8 mouse cellular contexts compared by ENCODE assay signal in the genomic region with DNA sequence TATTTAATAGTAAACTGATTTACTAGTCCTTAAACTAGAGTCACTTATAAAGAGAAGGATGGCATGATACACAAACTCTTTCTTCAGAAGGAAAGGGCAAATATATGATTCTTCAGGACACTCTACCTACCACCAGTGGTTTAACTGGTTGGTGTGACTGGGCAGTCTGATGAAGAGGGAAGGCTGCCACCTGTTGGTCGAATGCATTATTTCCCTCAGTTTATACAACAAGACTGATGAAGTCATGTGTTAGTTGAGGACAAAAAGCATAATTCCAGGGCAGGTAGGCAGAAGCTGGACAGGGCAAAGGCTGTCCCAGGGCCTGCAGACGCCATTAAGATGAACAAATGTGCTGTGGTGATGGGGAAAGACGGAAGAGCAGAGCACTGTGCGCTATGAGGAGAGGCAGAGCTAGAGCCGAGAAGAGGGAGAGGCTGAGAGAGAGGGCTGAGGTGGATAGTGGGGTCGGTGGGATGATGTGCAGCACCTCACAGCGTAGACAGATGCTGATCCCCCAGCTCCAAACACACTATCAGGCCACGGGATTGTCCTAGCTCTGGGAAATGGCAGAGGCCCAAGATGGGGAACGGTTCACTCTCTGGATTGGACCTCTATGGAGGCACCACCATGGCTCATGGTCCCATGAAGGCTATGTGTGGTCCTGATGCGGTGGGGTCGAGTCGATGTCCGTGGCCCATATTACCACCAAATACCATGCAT. TPM values are rescaled to one million over a fixed set of nuclear protein-coding genes. Genes with fewer than 3 reads are reported as not detected.
DNase-seq lines count a peak whose midpoint lies in the region; ATAC-seq and TF ChIP-seq lines count a peak whose summit lies in the region.

No protein-coding gene starts in this region.

- no peak overlapping the region for H3K4me3 ChIP-seq in kidney, embryonic 16.5 days (ENCODE audit: low read length)
- H3K4me3 ChIP-seq in ES-Bruce4 (ENCODE audit: low read depth, low read length) = no peak overlapping the region
- no peak overlapping the region for H3K4me3 ChIP-seq in left cerebral cortex, adult 2 months

- whole genome bisulfite sequencing in kidney, embryonic 16.5 days = 61% methylated on average over 13 of the region's 13 CpGs

- H3K9ac ChIP-seq in kidney, embryonic 16.5 days (replicated peaks; ENCODE audit: low read length) = no peak overlapping the region
- H3K9ac ChIP-seq in ES-Bruce4 (ENCODE audit: low read depth, poor library complexity, severe bottlenecking) = no peak overlapping the region

- no peak for TF ChIP-seq POLR2A in ES-Bruce4 (IDR thresholded peaks at IDR 0.05; ENCODE audit: insufficient read depth, low read length)

- H3K36me3 ChIP-seq in kidney, embryonic 16.5 days (ENCODE audit: insufficient read depth, low read length) = peaks cover 8% of the 10 kb centered on the region; the same call in 1 of the 2 replicates
- H3K36me3 ChIP-seq in ES-Bruce4 (ENCODE audit: control insufficient read depth, insufficient read depth, low read length, poor library complexity, severe bottlenecking) = no peaks in the 10 kb centered on the region

- no peaks in the 10 kb centered on the region for H3K9me3 ChIP-seq in kidney, embryonic 16.5 days (ENCODE audit: low read length)
- no peaks in the 10 kb centered on the region for H3K9me3 ChIP-seq in ES-Bruce4 (replicated peaks; ENCODE audit: control insufficient read depth, insufficient read depth, low read length, poor library complexity, severe bottlenecking)

- no peak for ATAC-seq in kidney, embryonic 16.5 days (ENCODE audit: low FRiP score, low TSS enrichment)
- ATAC-seq in activated CD4-positive, CD25-positive, alpha-beta regulatory T cell, adult 4 months = no peak

- peak; percentile 68 for DNase-seq in kidney, adult 11 months
- peak; percentile 79 for DNase-seq in c-Kit-positive CD71-negative TER-119-negative erythroid progenitor cells, embryonic 14.5 days (ENCODE audit: low read depth)
- DNase-seq in gastrocnemius, adult 8-10 months (ENCODE audit: low spot score in 2 of 2) = peak; percentile 33 to 52
- DNase-seq in left cerebral cortex, adult 2 months (ENCODE audit: extremely low spot score in 1 of 2, low spot score in 2 of 2) = peak; percentile 46 to 55
- peak; percentile 52 to 70 for DNase-seq in natural killer cell, adult 2 months (ENCODE audit: low spot score in 2 of 2)

- TF ChIP-seq CTCF in ES-Bruce4 (IDR thresholded peaks at IDR 0.05; ENCODE audit: low read depth, low read length) = peak; percentile 40
- TF ChIP-seq CTCF in left cerebral cortex, adult 2 months (IDR thresholded peaks at IDR 0.05) = peak; percentile 72

- H3K27ac ChIP-seq in kidney, embryonic 16.5 days (ENCODE audit: low read length) = no peak overlapping the region
- no peak overlapping the region for H3K27ac ChIP-seq in ES-Bruce4 (ENCODE audit: insufficient read depth, low read length)
- no peak overlapping the region for H3K27ac ChIP-seq in left cerebral cortex, adult 2 months

- no peaks in the 10 kb centered on the region for H3K27me3 ChIP-seq in kidney, embryonic 16.5 days (ENCODE audit: insufficient read depth, low read length)
- H3K27me3 ChIP-seq in ES-Bruce4 (ENCODE audit: control insufficient read depth, insufficient read depth, low read length, poor library complexity, severe bottlenecking) = 0 out of 2 replicates have a peak, but pooled peaks cover 3% of the 10 kb centered on the region

- intact Hi-C loops in left cerebral cortex, adult 2 months (cut with DNase I) = no loop called here

- peaks cover 15% of the 10 kb centered on the region for H3K4me1 ChIP-seq in kidney, embryonic 16.5 days (ENCODE audit: insufficient read depth, low read length)
- no peaks in the 10 kb centered on the region for H3K4me1 ChIP-seq in ES-Bruce4 (ENCODE audit: control insufficient read depth, insufficient read depth, low read length)

- H3K4me2 ChIP-seq in kidney, embryonic 16.5 days (replicated peaks; ENCODE audit: low read depth, low read length) = no peak overlapping the region

- no peak for TF ChIP-seq EP300 in ES-Bruce4 (IDR thresholded peaks at IDR 0.05; ENCODE audit: insufficient read depth, low read depth, low read length)

RNA-seq across cellular contexts. Expression of gene Traf5, which starts 2.3 kb away (rescaled TPM):
- polyA plus RNA-seq in kidney, embryonic 16.5 days (2015; fragmentation: Nextera tagmentation; extraction: Ambion mirVana) = 23.6 and 25.2 TPM in 2 replicates
- 0.81 and 2.6 TPM in 2 replicates for polyA plus RNA-seq in ES-Bruce4 (2011; ENCODE audit: insufficient read depth, insufficient read length, low read depth, missing spikeins)
- 1 to 10 TPM; 1.5 to 3.7 (median 2.6) TPM for total RNA-seq in gastrocnemius, adult 8-10 months (2022)
- total RNA-seq in left cerebral cortex, adult 2 months (2021) = 1 to 10 TPM; 4.5 to 7.6 TPM
- polyA plus RNA-seq in activated CD4-positive, CD25-positive, alpha-beta regulatory T cell, adult 4 months (2017; shearing (Covaris generic)) = 10 to 100 TPM; 54.1 to 58.9 TPM

RNA-seq across cellular contexts. Expression of gene Rcor3, which starts 43.3 kb away (rescaled TPM):
- polyA plus RNA-seq in kidney, embryonic 16.5 days (2015; fragmentation: Nextera tagmentation; extraction: Ambion mirVana) = 26.3 and 27.1 TPM in 2 replicates
- polyA plus RNA-seq in ES-Bruce4 (2011; ENCODE audit: insufficient read depth, insufficient read length, low read depth, missing spikeins) = 16.4 and 19.1 TPM in 2 replicates
- total RNA-seq in gastrocnemius, adult 8-10 months (2022) = 10 to 100 TPM; 26.7 to 34.1 (median 29.1) TPM
- total RNA-seq in left cerebral cortex, adult 2 months (2021) = 10 to 100 TPM; 31.8 to 37.4 TPM
- 10 to 100 TPM; 16.0 to 17.8 TPM for polyA plus RNA-seq in activated CD4-positive, CD25-positive, alpha-beta regulatory T cell, adult 4 months (2017; shearing (Covaris generic))
